Mouse (Mus musculus) urinary bladder, postnatal 36 days (tissue): Measurements from ENCODE around the gene Lin37.

Experiments
- DNase-seq, 2 experiments: peaks; one replicate each; pipeline ENCODE4 v3.0.0; 2022; ENCODE audit warnings: low spot score in 2 of 2, mixed read lengths in 1 of 2

Gene Lin37

DNA sequence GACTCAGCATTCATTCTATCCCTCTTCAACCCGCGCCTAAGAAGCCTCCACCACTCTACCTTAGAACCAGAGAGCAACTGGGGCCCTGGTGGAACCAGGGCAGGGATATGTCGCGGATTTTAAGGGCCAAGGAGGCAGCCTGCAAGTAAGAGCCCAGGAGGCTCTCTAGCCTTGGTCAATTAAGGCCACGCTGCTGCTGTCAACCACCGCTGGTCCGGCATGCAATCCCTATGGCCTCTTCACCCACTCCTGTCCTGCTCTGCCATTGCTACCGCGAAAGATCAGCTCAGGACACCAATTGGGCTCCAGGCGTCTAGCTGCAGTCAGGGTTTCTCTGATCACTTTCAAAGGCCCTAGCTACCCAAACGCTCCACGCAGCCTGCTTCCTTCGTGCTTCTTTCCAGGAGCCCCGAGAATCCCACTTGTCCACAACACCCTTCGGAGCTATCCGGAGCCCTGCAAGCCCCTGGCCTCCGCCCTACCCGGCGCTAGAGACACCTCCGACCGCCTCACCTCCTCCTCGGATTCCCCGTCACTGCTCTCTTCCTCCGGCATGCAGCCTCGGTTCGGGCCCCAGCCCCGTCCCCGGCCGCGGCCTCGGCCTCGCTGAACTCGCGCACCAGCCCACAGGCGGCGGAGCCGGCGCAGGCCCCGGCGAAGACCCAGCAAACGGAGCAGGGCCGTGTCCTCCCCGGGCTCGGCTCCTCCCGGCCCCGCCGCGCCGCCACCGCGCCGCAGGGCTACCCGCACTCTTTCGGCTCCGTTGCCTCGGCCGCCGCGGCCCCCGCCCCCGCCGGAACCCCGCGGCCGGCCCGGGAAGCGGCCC lies 28.4 kb upstream of the Lin37 start:
- peak; percentile 36 to 38 for DNase-seq

DNA sequence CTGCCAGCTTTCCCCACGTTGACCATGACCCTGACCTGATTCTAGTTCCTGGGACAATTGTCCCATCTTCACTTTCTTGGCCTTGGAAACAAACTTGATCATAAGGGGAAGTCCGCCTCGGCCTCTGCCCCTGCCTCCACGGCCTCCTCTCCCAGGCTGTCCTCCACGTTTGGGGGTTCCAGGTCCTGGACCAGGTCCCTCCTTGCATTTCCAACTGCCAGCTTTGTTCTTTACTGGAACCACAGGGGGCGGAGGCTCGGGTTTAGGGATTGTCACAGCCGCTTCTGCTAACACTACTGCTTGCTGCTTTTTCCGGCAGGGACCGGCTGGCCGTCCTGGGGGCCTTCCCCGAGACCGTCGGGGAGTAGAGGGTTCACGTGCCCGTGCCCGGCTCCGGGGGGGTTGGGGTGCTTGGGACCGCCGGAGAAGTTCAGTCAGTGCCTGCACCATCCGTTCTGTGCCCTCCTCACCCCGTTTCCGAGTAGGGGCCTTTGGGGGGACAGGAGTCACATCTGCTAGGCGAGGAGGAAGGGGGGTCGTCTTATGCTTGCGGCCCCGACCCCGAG lies 26.9 kb upstream of the Lin37 start:
- DNase-seq: no peak

DNA sequence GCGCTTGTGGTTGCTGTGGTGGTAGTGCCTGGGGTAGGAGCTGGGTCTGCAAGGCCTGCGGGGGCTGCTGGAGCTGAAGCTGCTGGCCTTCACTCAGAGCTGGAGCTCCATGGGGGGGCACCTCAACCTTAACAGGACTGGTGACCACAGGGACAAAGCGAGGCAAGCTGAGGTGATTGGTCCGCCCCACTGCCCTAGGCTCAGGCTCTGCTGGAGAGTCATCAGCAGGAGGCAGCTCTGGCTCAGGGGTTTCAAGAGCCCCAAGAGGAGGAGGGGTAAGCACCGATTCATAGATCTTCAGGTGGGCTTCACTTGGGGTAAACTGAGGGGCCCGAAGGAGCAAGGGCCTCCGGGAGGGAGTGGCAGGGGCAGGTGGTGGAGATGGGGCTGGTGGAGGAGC lies 25.5 kb upstream of the Lin37 start:
- no peak for DNase-seq

DNA sequence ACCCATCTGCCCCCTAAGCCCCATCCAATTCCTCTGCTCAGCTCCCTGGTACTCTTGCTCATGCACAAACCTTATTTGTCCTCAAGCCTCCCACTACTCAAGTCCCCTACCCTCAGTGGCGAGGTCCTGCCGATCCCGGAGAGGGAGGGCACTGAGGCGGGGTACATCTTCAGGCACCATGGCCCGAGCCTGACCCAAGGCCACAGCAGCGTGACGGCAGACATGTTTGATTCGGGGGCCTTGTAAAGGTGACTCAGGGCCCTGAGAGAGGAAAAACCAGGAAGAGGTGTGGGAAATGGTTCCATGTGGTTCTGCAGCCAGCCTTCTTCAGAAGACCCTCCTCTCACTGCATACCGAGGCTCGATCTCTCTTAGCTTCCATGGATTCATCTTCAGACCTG lies 24.7 kb upstream of the Lin37 start:
- DNase-seq: no peak

DNA sequence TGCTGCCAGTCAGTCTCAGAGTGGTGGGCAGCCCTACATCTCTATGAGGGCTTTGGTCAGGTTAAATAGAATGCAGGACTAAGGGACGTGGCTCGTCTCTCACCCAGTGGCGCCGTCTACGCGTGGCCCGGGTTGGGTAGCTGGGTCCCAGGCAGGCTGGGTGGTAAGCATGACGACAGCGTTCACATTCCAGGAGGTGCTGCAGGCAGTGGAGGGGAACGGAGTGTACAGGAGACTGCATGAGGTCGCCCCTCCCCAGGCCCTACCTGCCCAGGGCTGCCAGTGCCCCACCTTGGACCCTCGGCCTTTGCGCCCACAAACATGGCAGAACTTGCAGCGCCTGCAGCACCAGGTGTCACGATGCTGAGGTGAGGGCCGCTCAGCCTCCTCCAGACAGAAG lies 21.9 kb upstream of the Lin37 start:
- no peak for DNase-seq

DNA sequence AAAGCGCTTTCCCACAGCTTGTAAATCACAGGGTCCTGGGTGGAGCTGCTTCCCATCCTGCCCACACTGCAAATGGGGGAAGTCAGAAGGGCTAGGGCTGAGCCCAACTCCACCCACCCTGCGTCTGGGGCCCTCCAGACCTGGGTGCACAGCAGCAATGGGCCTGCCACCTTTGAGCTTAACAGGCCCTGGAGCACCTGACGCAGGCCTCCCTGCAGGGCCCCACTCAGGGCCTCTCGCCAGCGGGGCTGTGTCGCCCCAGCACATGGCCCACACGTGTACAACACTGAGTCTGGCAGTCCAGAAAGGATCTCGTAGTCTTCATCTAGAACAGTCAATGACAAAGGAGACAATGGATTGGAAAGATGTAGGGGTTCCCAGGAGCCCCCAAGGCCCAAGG lies 20.3 kb upstream of the Lin37 start:
- no peak for DNase-seq

DNA sequence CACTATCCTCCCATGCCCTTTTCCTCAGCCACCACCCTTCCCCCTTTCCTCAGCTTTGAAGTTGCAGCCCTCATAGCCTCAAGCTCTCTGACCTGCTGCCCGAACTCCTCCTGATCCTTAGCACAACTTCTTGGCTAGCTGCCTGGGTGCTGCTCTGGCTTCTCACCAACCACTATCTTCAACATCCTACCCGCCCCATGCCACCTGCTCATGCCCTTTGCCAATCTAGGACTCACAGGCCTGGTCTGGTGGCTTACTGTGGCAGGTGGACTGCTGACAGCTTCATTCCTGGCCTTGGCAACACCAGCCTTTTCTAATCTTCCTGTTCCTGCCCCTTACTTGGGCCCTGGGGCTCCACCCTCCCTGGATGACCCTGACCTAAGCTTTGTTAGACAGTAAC lies 13.3 kb upstream of the Lin37 start:
- DNase-seq: no peak

DNA sequence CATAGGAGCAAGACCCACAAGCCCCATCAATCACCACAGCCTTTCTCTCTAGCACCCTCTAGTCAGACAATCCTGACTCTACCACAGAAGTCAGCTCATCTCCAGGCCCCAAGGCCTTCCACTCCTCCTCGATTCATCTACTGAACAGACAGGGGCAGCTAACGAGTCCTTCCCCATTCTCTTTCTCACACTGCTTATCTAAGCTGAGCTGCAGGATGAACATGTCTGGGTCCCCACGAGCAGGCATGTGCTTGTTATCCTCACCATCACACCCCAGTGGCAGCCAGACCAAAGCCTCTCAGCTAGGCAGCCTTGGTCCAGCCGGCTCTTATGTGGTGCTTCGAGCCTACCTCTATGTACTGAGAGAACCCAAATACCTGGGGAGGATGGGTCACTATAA lies 12.8 kb upstream of the Lin37 start:
- no peak for DNase-seq

DNA sequence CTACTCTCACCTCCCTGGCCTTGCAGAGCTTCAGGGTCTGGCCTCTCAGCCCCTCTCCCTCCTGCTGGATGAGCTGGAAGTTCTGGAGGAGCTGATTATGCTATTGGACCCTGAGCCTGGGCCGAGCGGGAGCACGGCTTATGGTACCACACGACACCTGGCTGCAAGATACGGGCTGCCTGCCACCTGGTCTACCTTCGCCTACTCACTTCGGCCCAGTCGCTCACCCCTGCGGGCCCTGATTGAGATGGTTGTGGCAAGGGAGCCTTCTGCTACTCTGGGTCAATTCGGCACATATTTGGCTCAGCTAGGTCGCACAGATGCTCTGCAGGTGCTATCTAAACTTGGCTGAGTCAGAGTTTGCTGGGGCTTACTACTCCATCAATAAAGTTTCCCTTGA lies 7.9 kb upstream of the Lin37 start:
- DNase-seq: no peak

DNA sequence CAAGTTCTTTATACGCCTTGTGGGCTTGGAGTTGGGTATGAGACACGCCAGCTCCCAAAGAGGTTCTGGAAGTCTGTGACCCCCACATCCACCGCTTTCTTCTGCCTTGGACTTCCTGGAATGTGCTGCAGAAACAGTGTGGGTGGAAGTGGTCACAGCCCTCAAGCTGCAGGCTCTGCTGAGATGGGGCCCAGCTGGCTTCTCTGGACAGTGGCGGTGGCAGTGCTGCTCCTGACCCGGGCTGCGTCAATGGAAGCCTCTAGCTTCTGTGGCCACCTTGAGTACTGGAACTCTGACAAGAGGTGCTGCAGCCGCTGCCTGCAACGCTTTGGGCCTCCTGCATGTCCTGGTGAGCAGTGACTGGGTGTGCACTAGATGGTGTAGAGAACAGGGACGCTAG lies 6.4 kb upstream of the Lin37 start:
- no peak for DNase-seq

DNA sequence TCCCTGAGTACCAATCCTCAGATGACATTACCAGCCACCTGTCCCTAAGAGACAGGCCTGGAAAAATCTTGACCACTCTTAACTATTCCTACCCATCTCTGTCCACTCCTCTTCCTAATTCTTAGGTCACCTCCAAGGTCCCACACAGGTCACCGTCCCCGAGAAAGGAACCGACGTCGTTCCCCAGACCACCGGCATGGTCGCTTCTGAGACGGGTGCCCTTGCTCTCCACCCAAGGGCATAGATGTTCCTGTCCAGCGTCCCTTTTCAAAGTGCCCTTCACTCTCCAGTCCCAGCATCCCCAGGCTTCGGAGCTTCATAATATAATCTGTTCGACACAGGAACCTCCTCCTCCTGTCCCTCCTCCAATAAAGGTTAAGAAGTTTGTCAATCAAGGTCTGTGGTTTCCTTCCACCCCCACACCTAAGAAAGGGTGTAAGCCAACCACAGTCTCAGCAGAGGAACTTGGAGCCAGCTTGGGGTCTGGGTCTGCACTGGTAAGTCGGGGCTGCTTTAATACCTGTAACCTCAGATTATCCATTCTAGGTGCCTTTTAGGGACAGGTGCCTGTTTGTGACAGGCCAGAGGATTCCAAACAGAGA lies 5.4 kb upstream of the Lin37 start, which contains the start of gene Igflr1:
Igflr1 (plus strand) TSS at position 458 of the 602 bp plus-strand sequence.
- DNase-seq: no peak

DNA sequence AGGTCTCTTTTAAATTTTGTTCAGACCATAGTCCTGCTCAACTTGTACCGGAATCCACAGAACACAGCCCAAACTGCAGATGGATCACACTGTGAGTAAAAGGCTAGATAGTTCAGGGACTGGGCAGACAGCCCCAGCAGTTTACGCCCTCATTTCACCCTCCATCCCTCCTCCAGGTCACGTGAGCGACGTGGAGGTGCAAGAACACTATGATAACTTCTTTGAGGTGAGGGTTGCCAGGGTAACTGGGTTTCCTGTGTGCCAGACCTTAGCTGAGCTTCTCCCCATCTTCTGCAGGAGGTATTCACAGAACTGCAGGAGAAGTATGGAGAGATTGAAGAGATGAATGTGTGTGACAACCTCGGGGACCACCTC lies 4.3 kb upstream of the Lin37 start:
- no peak for DNase-seq

DNA sequence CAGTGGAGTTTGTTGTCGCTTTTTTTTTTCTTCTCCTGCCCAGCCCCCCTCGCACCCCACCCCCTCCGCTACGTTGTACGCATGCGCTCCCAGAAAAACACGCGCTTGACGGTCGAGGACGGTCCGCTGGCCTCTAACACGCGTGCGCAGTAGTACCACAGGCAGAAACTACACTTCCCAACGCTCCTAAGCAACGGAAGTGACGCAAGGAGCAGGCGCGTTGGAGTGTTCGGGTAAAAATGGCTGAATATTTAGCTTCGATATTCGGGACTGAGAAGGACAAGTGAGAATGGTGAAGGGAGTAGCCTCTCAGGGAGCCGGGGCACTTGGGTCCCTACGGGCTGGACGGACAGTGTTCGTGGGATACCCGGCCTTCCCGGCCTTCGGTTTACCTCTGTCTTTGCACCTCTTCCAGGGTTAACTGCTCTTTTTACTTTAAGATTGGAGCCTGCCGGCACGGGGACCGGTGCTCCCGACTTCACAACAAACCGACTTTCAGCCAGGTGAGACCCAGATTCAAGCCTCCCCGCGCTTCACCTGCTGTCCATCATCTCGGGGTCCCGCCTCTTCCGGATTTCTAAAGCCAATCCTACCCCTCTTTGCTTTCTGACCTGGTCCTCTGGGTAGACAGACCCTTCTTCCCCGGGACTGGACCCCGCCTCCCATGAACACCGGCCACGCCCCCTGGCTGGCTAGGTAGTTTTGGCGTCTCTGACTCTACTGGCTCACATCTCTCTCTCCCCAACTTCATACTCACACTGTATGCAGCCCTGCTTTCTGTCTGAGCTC lies 3.7 kb upstream of the Lin37 start, which contains the start of the genes U2af1l4, Gm49396 and Psenen:
U2af1l4 (plus strand) TSS at position 185 of the 789 bp plus-strand sequence.
Gm49396 (plus strand) TSS at position 228 of the 789 bp plus-strand sequence.
Psenen (minus strand) TSS at position 511 of the 789 bp plus-strand sequence.
- peak; percentile 87 to 96 for DNase-seq

DNA sequence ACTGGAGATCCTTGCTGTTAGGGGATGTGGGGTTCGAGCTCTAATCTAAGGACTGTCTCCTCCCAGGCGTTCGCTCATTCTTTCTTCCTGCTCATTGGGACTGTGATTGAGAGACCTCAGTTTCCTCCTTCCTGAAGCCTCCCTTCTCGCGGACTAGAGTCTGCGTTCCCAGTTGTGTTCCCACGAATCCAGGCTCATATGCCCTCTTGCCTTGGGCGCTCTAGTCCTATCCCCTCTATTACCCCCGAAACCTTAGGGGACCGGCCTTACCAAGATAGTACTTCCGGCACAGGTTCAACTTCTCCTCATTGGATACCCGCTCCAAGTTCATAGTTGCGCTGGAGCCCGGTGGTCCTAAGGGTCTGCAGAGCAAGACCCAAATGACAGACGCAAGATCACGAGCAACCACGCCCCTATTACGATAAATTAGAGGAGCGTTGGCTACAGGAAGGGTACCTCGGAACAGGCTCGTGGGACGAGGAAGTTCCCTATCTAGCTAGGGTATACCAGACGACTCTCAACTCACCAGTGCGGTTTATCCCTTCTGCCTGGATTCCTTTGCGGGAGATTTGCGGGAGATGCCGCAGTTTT lies 3.0 kb upstream of the Lin37 start:
- DNase-seq: peak in 1 of 2 experiments; percentile 42

DNA sequence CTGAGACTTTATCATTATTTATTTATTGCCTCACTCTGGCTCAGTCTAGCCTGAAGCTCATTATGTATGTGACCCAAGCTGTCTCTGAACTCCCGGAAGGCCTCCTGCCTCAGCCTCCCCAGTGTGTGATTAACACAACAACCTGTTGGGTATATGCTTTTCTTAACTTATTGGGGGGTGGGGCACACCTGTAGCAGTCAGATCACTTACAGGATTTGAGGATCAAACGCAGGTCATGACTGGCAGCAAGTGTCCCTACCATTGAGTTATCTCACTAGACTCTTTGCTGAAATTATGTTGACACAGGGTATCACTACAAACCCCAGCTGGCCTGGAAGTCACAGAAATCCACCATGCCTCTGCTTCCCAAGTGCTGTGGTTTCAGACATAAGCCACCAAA lies 658 bp upstream of the Lin37 start:
- DNase-seq: no peak

DNA sequence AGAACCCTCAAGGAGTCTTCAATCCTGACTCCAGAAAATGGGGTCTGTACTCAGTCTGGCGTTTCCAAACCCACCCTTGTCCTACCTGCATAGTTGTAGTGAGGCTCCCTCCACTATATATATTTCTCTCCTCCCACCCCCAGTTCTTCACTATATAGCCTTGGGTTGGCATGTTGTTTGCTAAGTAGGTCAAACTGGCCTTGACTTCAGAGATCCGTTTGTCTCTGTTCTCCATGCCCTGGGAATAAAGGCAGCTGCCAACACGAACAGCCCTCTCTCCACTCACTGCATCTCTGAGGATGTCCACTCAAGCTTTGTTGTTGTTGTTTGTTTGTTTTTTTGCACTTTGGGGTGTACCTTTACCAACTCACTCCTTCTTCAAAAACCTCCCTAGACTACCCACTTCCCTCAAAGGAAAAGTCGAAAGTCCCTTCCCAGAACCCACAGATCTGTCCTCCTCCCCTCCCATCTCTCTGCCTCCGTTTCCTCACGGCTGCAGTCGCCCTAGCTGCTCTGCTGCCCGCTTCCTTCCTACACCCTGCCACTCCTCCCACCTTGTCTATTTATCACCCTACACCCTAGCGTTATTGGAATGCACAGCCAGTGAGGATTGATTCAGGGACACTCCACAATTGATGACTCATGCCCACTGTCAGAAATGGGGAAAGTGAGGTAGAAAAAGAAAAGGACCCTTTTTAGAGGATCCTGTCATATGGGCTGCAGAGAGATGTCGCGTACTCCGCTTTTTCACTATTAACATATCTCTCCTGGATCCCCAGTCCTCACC lies 789 bp downstream of the Lin37 start:
- DNase-seq: no peak

DNA sequence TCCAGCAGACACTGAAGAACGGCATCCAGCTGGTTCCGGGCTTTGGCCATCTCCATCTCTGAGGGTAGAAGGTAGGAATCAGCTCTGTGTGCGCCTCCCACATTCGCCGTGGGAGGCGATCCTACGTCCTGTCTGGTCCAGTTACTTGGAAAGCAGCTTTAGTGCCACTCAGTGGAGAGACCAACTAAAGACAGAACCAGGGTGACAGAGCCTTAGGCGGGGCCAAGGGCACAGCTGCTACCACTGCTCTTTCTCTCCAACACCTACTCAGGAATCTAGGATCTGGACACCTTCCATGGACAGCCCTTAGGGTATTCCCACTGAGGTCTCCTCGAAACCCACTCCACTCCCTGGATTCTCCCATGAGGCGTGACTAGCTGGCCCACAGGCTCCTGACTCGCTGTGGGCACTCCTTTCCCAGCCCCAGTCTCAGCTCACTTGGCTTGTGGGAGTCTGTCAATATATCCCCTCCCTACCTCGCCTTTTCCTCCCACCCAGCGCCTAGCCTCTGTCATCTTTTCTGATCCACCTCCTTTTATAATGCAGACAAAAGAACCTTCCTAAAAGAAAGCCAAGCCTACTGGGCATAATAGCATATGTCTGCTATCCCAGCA lies 1.6 kb downstream of the Lin37 start:
- DNase-seq: no peak

DNA sequence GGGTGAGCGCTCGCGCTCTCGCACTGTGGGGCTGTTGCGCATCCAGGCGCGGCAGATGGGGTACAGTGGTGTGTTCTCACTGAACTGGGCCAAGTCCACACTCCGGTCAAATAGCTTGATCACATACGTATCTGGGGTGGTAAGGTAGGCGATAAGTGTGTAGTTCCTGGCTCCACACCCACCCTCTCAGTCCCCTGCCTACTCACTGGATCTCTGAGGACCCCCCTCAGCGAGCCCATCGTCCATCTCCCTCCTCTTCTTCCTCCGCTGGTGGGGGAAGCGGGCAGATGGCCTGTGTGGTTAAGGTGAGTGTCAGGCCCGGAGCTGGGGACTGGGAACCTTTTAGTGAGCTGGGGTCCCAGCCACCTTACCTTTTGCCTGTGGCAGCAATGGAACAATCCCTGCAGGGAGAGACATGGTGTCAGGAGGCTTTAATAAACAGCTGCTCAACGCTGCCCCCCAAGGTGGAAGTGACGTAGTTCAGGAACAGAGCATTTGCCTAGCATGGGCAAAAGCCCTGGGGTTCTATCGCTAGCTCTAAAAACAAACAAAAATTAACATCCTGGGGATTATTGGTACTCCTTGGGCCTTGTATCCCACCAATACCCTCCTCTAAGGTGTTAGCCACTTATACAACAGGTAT lies 2.6 kb downstream of the Lin37 start:
- no peak for DNase-seq

DNA sequence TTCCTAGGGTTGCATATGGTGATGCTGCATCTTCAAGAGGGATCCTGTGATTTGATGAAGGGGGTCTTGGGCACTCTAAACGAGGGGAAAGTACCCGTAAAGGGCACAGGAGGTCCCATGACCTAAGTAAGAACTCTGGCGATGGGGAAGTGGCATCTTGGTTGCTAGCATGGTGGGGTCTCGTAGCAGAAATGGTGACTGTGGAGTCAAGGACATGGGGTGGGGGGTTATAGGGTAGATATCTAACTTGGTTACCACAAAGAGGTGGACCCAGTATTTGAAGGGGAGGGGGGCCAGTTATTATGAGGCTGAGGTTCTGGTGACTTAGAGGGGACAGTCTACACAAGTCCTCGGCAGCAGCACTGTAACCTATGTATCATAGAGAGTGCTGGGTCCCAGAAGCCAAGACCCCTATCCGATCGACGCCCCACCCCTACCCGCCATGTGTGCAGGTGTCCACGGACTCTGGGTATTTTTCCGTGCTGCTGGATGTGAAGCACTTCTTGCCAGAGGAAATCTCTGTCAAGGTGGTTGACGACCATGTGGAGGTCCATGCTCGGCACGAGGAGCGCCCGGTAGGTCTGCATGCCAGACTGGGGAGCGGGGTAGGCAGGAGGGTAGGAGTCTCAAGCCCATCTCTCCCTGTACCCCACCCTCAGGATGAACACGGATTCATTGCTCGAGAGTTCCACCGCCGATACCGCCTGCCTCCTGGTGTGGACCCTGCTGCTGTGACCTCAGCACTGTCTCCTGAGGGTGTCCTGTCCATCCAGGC lies 5.6 kb downstream of the Lin37 start:
- DNase-seq: no peak
